Mouse (Mus musculus): ENCODE results near the gene Tmem238. TPM values are rescaled to one million over a fixed set of nuclear protein-coding genes. Genes with fewer than 3 reads are reported as not detected.

The Tmem238 gene
- polyA plus RNA-seq, 1 experiment = not detected

GRCm38 (mm10) chr7:4742482-4742819, 47.0 kb downstream of the Tmem238 start:
- WGBS = 90% methylated on average over 6 of the region's 6 CpGs
- Histone ChIP-seq H3K27ac (ENCODE audit: insufficient read depth, low read depth, low read length) (no peak overlapping the region), H3K4me3 (ENCODE audit: insufficient read depth, low read depth, low read length) (no peak overlapping the region), H3K4me1 (ENCODE audit: control insufficient read depth, insufficient read depth, low read length) (peaks cover 26% of the 10 kb centered on the region)
- TF ChIP-seq POLR2A (IDR thresholded peaks at IDR 0.05; ENCODE audit: insufficient read depth, low read depth, low read length) (no peak), CTCF (IDR thresholded peaks at IDR 0.05; ENCODE audit: insufficient read depth, low read depth, low read length) (no peak)

GRCm38 (mm10) chr7:4741672-4742481, 47.6 kb downstream of the Tmem238 start:
- Histone ChIP-seq H3K4me1 (ENCODE audit: control insufficient read depth, insufficient read depth, low read length) (peaks cover 26% of the 10 kb centered on the region), H3K27ac (ENCODE audit: insufficient read depth, low read depth, low read length) (peak overlapping the region; percentile 95; the same call in 1 of the 2 replicates), H3K4me3 (ENCODE audit: insufficient read depth, low read depth, low read length) (no peak overlapping the region)
- 79% methylated on average over 21 of the region's 21 CpGs for whole genome bisulfite sequencing
- no peak for TF ChIP-seq POLR2A (IDR thresholded peaks at IDR 0.05; ENCODE audit: insufficient read depth, low read depth, low read length)

GRCm38 (mm10) chr7:4741151-4741550, 48.3 kb downstream of the Tmem238 start:
- TF ChIP-seq POLR2A (IDR thresholded peaks at IDR 0.05; ENCODE audit: insufficient read depth, low read depth, low read length) (no peak), CTCF (IDR thresholded peaks at IDR 0.05; ENCODE audit: insufficient read depth, low read depth, low read length) (no peak)
- 9% methylated on average over 4 of the region's 4 CpGs for WGBS
- peak overlapping the region; percentile 95; the same call in 1 of the 2 replicates for H3K27ac ChIP-seq (ENCODE audit: insufficient read depth, low read depth, low read length)
- peaks cover 26% of the 10 kb centered on the region for H3K4me1 ChIP-seq (ENCODE audit: control insufficient read depth, insufficient read depth, low read length)
- peak overlapping the region; percentile 82 for H3K4me3 ChIP-seq (ENCODE audit: insufficient read depth, low read depth, low read length)

- TF ChIP-seq CTCF (IDR thresholded peaks at IDR 0.05; ENCODE audit: insufficient read depth, low read depth, low read length) (no peak), POLR2A (IDR thresholded peaks at IDR 0.05; ENCODE audit: insufficient read depth, low read depth, low read length) (no peak)
- WGBS = under 1% methylated on average over 14 of the region's 14 CpGs
- peak overlapping the region; percentile 82 for H3K4me3 ChIP-seq (ENCODE audit: insufficient read depth, low read depth, low read length)
- H3K27ac ChIP-seq (ENCODE audit: insufficient read depth, low read depth, low read length) = peak overlapping the region; percentile 95
- peaks cover 26% of the 10 kb centered on the region for H3K4me1 ChIP-seq (ENCODE audit: control insufficient read depth, insufficient read depth, low read length)
Measured at GRCm38 (mm10) chr7:4740309-4740727, 49.1 kb downstream of the Tmem238 start.

GRCm38 (mm10) chr7:4739544-4740275, 49.7 kb downstream of the Tmem238 start, which contains the start of gene Kmt5c:
Kmt5c (plus strand) TSS chr7:4740115.
- H3K4me3 ChIP-seq (ENCODE audit: insufficient read depth, low read depth, low read length) = peak within 1 kb of the TSS; percentile 82
- peak within 1 kb of the TSS; percentile 95 for H3K27ac ChIP-seq (ENCODE audit: insufficient read depth, low read depth, low read length)
- peaks cover 26% of the 10 kb centered on the region for H3K4me1 ChIP-seq (ENCODE audit: control insufficient read depth, insufficient read depth, low read length)
- 0% methylated on average over 38 of the region's 44 CpGs for WGBS
- TF ChIP-seq CTCF (IDR thresholded peaks at IDR 0.05; ENCODE audit: insufficient read depth, low read depth, low read length) (no peak), POLR2A (IDR thresholded peaks at IDR 0.05; ENCODE audit: insufficient read depth, low read depth, low read length) (peak; percentile 81)

GRCm38 (mm10) chr7:4739041-4739543, 50.4 kb downstream of the Tmem238 start:
- Histone ChIP-seq H3K27ac (ENCODE audit: insufficient read depth, low read depth, low read length) (peak overlapping the region; percentile 38; the same call in 1 of the 2 replicates), H3K4me3 (ENCODE audit: insufficient read depth, low read depth, low read length) (peak overlapping the region; percentile 37), H3K4me1 (ENCODE audit: control insufficient read depth, insufficient read depth, low read length) (peaks cover 26% of the 10 kb centered on the region)
- TF ChIP-seq CTCF (IDR thresholded peaks at IDR 0.05; ENCODE audit: insufficient read depth, low read depth, low read length) = no peak
- no peak for TF ChIP-seq POLR2A (IDR thresholded peaks at IDR 0.05; ENCODE audit: insufficient read depth, low read depth, low read length)
- WGBS = 37% methylated on average over 10 of the region's 10 CpGs

Other genes starting within 250 kb of the Tmem238 start
- not detected in 2 replicates for gene Syt5, start 242.1 kb downstream of the Tmem238 start, polyA plus RNA-seq (2012; ENCODE audit: insufficient read depth, insufficient read length, low replicate concordance, missing spikeins)
- not detected in 2 replicates for gene Ptprh, start 185.6 kb downstream of the Tmem238 start, polyA plus RNA-seq (2012; ENCODE audit: insufficient read depth, insufficient read length, low replicate concordance, missing spikeins)
- not detected in 2 replicates for gene Tmem86b, start 158.2 kb downstream of the Tmem238 start, polyA plus RNA-seq (2012; ENCODE audit: insufficient read depth, insufficient read length, low replicate concordance, missing spikeins)
- 310 and 891 TPM in 2 replicates for gene Ppp6r1, start 130.6 kb downstream of the Tmem238 start, polyA plus RNA-seq (2012; ENCODE audit: insufficient read depth, insufficient read length, low replicate concordance, missing spikeins)
- not detected in 2 replicates for gene Hspbp1, start 104.6 kb downstream of the Tmem238 start, polyA plus RNA-seq (2012; ENCODE audit: insufficient read depth, insufficient read length, low replicate concordance, missing spikeins)
- not detected in 2 replicates for gene Brsk1, start 99.1 kb downstream of the Tmem238 start, polyA plus RNA-seq (2012; ENCODE audit: insufficient read depth, insufficient read length, low replicate concordance, missing spikeins)
- not detected in 2 replicates for gene Tmem150b, start 64.4 kb downstream of the Tmem238 start, polyA plus RNA-seq (2012; ENCODE audit: insufficient read depth, insufficient read length, low replicate concordance, missing spikeins)
- gene Kmt5c, start 49.5 kb downstream of the Tmem238 start, polyA plus RNA-seq (2012; ENCODE audit: insufficient read depth, insufficient read length, low replicate concordance, missing spikeins) = not detected in 2 replicates
- not detected in 2 replicates for gene Cox6b2, start 36.6 kb downstream of the Tmem238 start, polyA plus RNA-seq (2012; ENCODE audit: insufficient read depth, insufficient read length, low replicate concordance, missing spikeins)
- not detected in 2 replicates for gene Fam71e2, start 18.4 kb downstream of the Tmem238 start, polyA plus RNA-seq (2012; ENCODE audit: insufficient read depth, insufficient read length, low replicate concordance, missing spikeins)
- not detected in 2 replicates for gene Il11, start 6.8 kb downstream of the Tmem238 start, polyA plus RNA-seq (2012; ENCODE audit: insufficient read depth, insufficient read length, low replicate concordance, missing spikeins)
- not detected in 2 replicates for gene Tmem190, start 6.7 kb downstream of the Tmem238 start, polyA plus RNA-seq (2012; ENCODE audit: insufficient read depth, insufficient read length, low replicate concordance, missing spikeins)
- not detected in 2 replicates for gene Rpl28, start 3.2 kb upstream of the Tmem238 start, polyA plus RNA-seq (2012; ENCODE audit: insufficient read depth, insufficient read length, low replicate concordance, missing spikeins)
- gene Ube2s, start 22.9 kb upstream of the Tmem238 start, polyA plus RNA-seq (2012; ENCODE audit: insufficient read depth, insufficient read length, low replicate concordance, missing spikeins) = not detected in 2 replicates
- 146 TPM in 1 of 2 replicates, not detected in the other for gene Shisa7, start 55.0 kb upstream of the Tmem238 start, polyA plus RNA-seq (2012; ENCODE audit: insufficient read depth, insufficient read length, low replicate concordance, missing spikeins)
- gene Isoc2b, start 80.6 kb upstream of the Tmem238 start, polyA plus RNA-seq (2012; ENCODE audit: insufficient read depth, insufficient read length, low replicate concordance, missing spikeins) = not detected in 2 replicates
- not detected in 2 replicates for gene Isoc2a, start 87.5 kb upstream of the Tmem238 start, polyA plus RNA-seq (2012; ENCODE audit: insufficient read depth, insufficient read length, low replicate concordance, missing spikeins)
- gene Gm36210, start 116.9 kb upstream of the Tmem238 start, polyA plus RNA-seq (2012; ENCODE audit: insufficient read depth, insufficient read length, low replicate concordance, missing spikeins) = not detected in 2 replicates
- not detected in 2 replicates for gene Zfp628, start 125.6 kb upstream of the Tmem238 start, polyA plus RNA-seq (2012; ENCODE audit: insufficient read depth, insufficient read length, low replicate concordance, missing spikeins)
- gene Nat14, start 132.4 kb upstream of the Tmem238 start, polyA plus RNA-seq (2012; ENCODE audit: insufficient read depth, insufficient read length, low replicate concordance, missing spikeins) = not detected in 2 replicates
- not detected in 2 replicates for gene Ssc5d, start 136.1 kb upstream of the Tmem238 start, polyA plus RNA-seq (2012; ENCODE audit: insufficient read depth, insufficient read length, low replicate concordance, missing spikeins)
- not detected in 2 replicates for gene Sbk2, start 174.8 kb upstream of the Tmem238 start, polyA plus RNA-seq (2012; ENCODE audit: insufficient read depth, insufficient read length, low replicate concordance, missing spikeins)
- not detected in 2 replicates for gene Sbk3, start 181.5 kb upstream of the Tmem238 start, polyA plus RNA-seq (2012; ENCODE audit: insufficient read depth, insufficient read length, low replicate concordance, missing spikeins)
- gene Zfp579, start 206.5 kb upstream of the Tmem238 start, polyA plus RNA-seq (2012; ENCODE audit: insufficient read depth, insufficient read length, low replicate concordance, missing spikeins) = not detected in 2 replicates
- not detected in 2 replicates for gene Zfp524, start 224.8 kb upstream of the Tmem238 start, polyA plus RNA-seq (2012; ENCODE audit: insufficient read depth, insufficient read length, low replicate concordance, missing spikeins)
- gene Fiz1, start 225.0 kb upstream of the Tmem238 start, polyA plus RNA-seq (2012; ENCODE audit: insufficient read depth, insufficient read length, low replicate concordance, missing spikeins) = not detected in 2 replicates
- gene Gm44973, start 225.8 kb upstream of the Tmem238 start, polyA plus RNA-seq (2012; ENCODE audit: insufficient read depth, insufficient read length, low replicate concordance, missing spikeins) = not detected in 2 replicates
- gene Zfp865, start 230.7 kb upstream of the Tmem238 start, polyA plus RNA-seq (2012; ENCODE audit: insufficient read depth, insufficient read length, low replicate concordance, missing spikeins) = not detected in 2 replicates
- gene Ccdc106, start 230.9 kb upstream of the Tmem238 start, polyA plus RNA-seq (2012; ENCODE audit: insufficient read depth, insufficient read length, low replicate concordance, missing spikeins) = not detected in 2 replicates
- gene 4632433K11Rik, start 244.5 kb upstream of the Tmem238 start, polyA plus RNA-seq (2012; ENCODE audit: insufficient read depth, insufficient read length, low replicate concordance, missing spikeins) = not detected in 2 replicates
- not detected in 2 replicates for gene Zfp784, start 248.8 kb upstream of the Tmem238 start, polyA plus RNA-seq (2012; ENCODE audit: insufficient read depth, insufficient read length, low replicate concordance, missing spikeins)

Data from olfactory bulb, adult 2 months (tissue).